18 mouse cellular contexts compared by ENCODE assay signal in genomic region chr15:77595961-77596360, GRCm38 (mm10). TPM values are rescaled to one million over a fixed set of nuclear protein-coding genes. Genes with fewer than 3 reads are reported as not detected.
DNase-seq lines count a peak whose midpoint lies in the region; ATAC-seq and TF ChIP-seq lines count a peak whose summit lies in the region.
"Had no signal": no experiment of that assay in that cellular context is flagged by ENCODE, and none has a peak within 500 bp of the region (broad histone marks: within the 10 kb centered on the region; RNA-seq: fewer than 3 reads in every experiment).

Gene Apol10b, minus strand, starts transcription at chr15:77596125.

- no peak for DNase-seq in heart, adult 2 months
- DNase-seq in A20 (ENCODE audit: low read depth, low spot score): peak; percentile 32
- no peak for DNase-seq in yolk sac, embryonic 10.5 days (ENCODE audit: low spot score)
- DNase-seq in embryo, embryonic 9.5 days (ENCODE audit: extremely low spot score): no peak
- DNase-seq: adrenal gland, postnatal 14 days; cerebellum, adult 2 months; kidney, adult 18-20 months; kidney, postnatal 25 days; liver, embryonic 13.5 days; midbrain, embryonic 14.5 days had no signal

- no peak for ATAC-seq in heart, embryonic 12.5 days (ENCODE audit: insufficient number of reproducible peaks, low FRiP score)
- ATAC-seq in activated CD4-positive, CD25-positive, alpha-beta regulatory T cell, adult 4 months: no peak

- TF ChIP-seq EP300 in heart, adult 2 months (IDR thresholded peaks at IDR 0.05; ENCODE audit: insufficient read depth, low read depth, low read length): no peak

- intact Hi-C loops in heart, adult 2 months (cut with DNase I): no loop called here

- WGBS in heart, adult 2 months: 29% methylated on average over 5 of the region's 5 CpGs
- WGBS in heart, embryonic 12.5 days: 55% methylated on average over 5 of the region's 5 CpGs
- WGBS in small intestine, adult 2 months: 14% methylated on average over 5 of the region's 5 CpGs

- H3K27ac ChIP-seq in heart, adult 2 months: peak within 1 kb of the TSS; percentile 64
- no peak within 1 kb of the TSS for H3K27ac ChIP-seq in heart, embryonic 12.5 days (ENCODE audit: poor library complexity, severe bottlenecking)
- H3K27ac ChIP-seq in brown adipose tissue, adult 24 weeks (replicated peaks; ENCODE audit: low read depth, low read length): peak within 1 kb of the TSS; percentile 99
- peak within 1 kb of the TSS; percentile 30; the same call in 1 of the 2 replicates for H3K27ac ChIP-seq in small intestine, adult 2 months (ENCODE audit: insufficient read depth, low read depth, low read length)
- H3K27ac ChIP-seq: embryonic facial prominence, embryonic 13.5 days; forebrain, embryonic 10.5 days; heart, embryonic 15.5 days; hindbrain, embryonic 13.5 days; liver, embryonic 13.5 days had no signal

- TF ChIP-seq POLR2A in heart, adult 2 months (IDR thresholded peaks at IDR 0.05; ENCODE audit: insufficient read depth, low read depth, low read length): no peak
- no peak for TF ChIP-seq POLR2A in small intestine, adult 2 months (IDR thresholded peaks at IDR 0.05; ENCODE audit: low read depth, low read length)

- H3K79me2 ChIP-seq in heart, adult 2 months (replicated peaks; ENCODE audit: control insufficient read depth, insufficient read depth, low read length): no peaks in the 10 kb centered on the region

- peaks cover 2% of the 10 kb centered on the region for H3K36me3 ChIP-seq in heart, adult 2 months (ENCODE audit: control insufficient read depth, insufficient read depth, low read length)
- H3K36me3 ChIP-seq in heart, embryonic 12.5 days: no peaks in the 10 kb centered on the region
- no peaks in the 10 kb centered on the region for H3K36me3 ChIP-seq in small intestine, adult 2 months (ENCODE audit: control insufficient read depth, insufficient read depth, low read length)
- H3K36me3 ChIP-seq: embryonic facial prominence, embryonic 13.5 days; forebrain, embryonic 10.5 days; heart, embryonic 15.5 days; hindbrain, embryonic 13.5 days; liver, embryonic 13.5 days had no signal

- no peaks in the 10 kb centered on the region for H3K27me3 ChIP-seq in heart, adult 2 months (ENCODE audit: control insufficient read depth, insufficient read depth, low read length)
- no peaks in the 10 kb centered on the region; the same call in 1 of the 2 replicates for H3K27me3 ChIP-seq in heart, embryonic 12.5 days (replicated peaks)
- no peaks in the 10 kb centered on the region for H3K27me3 ChIP-seq in small intestine, adult 2 months (ENCODE audit: control insufficient read depth, insufficient read depth, low read length)
- H3K27me3 ChIP-seq: embryonic facial prominence, embryonic 13.5 days; heart, embryonic 15.5 days; hindbrain, embryonic 13.5 days; liver, embryonic 13.5 days had no signal

- peak within 1 kb of the TSS; percentile 41; the same call in 1 of the 2 replicates for H3K9ac ChIP-seq in heart, adult 2 months (ENCODE audit: low read depth, low read length)
- H3K9ac ChIP-seq in heart, embryonic 12.5 days: no peak within 1 kb of the TSS
- H3K9ac ChIP-seq: embryonic facial prominence, embryonic 13.5 days; heart, embryonic 15.5 days; hindbrain, embryonic 13.5 days; liver, embryonic 13.5 days had no signal

- H3K4me3 ChIP-seq in heart, adult 2 months: no peak within 1 kb of the TSS
- no peak within 1 kb of the TSS for H3K4me3 ChIP-seq in heart, embryonic 12.5 days
- H3K4me3 ChIP-seq in brown adipose tissue, adult 24 weeks (ENCODE audit: insufficient read depth, low read depth, low read length): peak within 1 kb of the TSS; percentile 26
- no peak within 1 kb of the TSS for H3K4me3 ChIP-seq in small intestine, adult 2 months (ENCODE audit: low read depth, low read length)
- H3K4me3 ChIP-seq: embryonic facial prominence, embryonic 13.5 days; forebrain, embryonic 10.5 days; heart, embryonic 15.5 days; hindbrain, embryonic 13.5 days; liver, embryonic 13.5 days had no signal

- H3K9me3 ChIP-seq in heart, embryonic 12.5 days (replicated peaks): no peaks in the 10 kb centered on the region
- H3K9me3 ChIP-seq: embryonic facial prominence, embryonic 13.5 days; forebrain, embryonic 10.5 days; heart, embryonic 15.5 days; hindbrain, embryonic 13.5 days; liver, embryonic 13.5 days had no signal

- no peak for TF ChIP-seq CTCF in heart, adult 2 months (IDR thresholded peaks at IDR 0.05)
- TF ChIP-seq CTCF in small intestine, adult 2 months (IDR thresholded peaks at IDR 0.05; ENCODE audit: extremely low read depth, insufficient read length, insufficient replicate concordance, low read depth, low read length): no peak

- peaks cover 20% of the 10 kb centered on the region for H3K4me1 ChIP-seq in heart, adult 2 months (ENCODE audit: control insufficient read depth, insufficient read depth, low read length)
- H3K4me1 ChIP-seq in heart, embryonic 12.5 days (replicated peaks): peaks cover 4% of the 10 kb centered on the region; the same call in 1 of the 2 replicates
- H3K4me1 ChIP-seq in brown adipose tissue, adult 24 weeks (ENCODE audit: control insufficient read depth, insufficient read depth, insufficient read length, low read length): peaks cover 41% of the 10 kb centered on the region
- peaks cover 6% of the 10 kb centered on the region for H3K4me1 ChIP-seq in small intestine, adult 2 months (ENCODE audit: control insufficient read depth, insufficient read depth, insufficient read length, low read length)
- H3K4me1 ChIP-seq: embryonic facial prominence, embryonic 13.5 days; forebrain, embryonic 10.5 days; hindbrain, embryonic 13.5 days; liver, embryonic 13.5 days had no signal

- no peak within 1 kb of the TSS for H3K4me2 ChIP-seq in heart, embryonic 12.5 days
- H3K4me2 ChIP-seq: embryonic facial prominence, embryonic 13.5 days; heart, embryonic 15.5 days; hindbrain, embryonic 13.5 days; liver, embryonic 13.5 days had no signal

RNA-seq across cellular contexts. Expression of gene Apol10b, which starts in this region (rescaled TPM):
- 1 to 10 TPM; 1.3 to 3.0 TPM for total RNA-seq in heart, adult 2 months (2021)
- 1.9 and 2.8 TPM in 2 replicates for polyA plus RNA-seq in heart, adult 2 months (2012; rRNA removed)
- not detected in 2 replicates for polyA plus RNA-seq in heart, embryonic 12.5 days (2016; fragmentation: Nextera tagmentation; extraction: Ambion mirVana)
- polyA plus RNA-seq in brown adipose tissue, adult 24 weeks (2012; ENCODE audit: insufficient read depth, insufficient read length, missing spikeins): 1.9 and 4.3 TPM in 2 replicates
- polyA plus RNA-seq in small intestine, adult 2 months (2012; rRNA removed): 0.08 and 0.35 TPM in 2 replicates
- 1 to 10 TPM; 3.3 to 7.0 TPM for polyA plus RNA-seq in activated CD4-positive, CD25-positive, alpha-beta regulatory T cell, adult 4 months (2017; shearing (Covaris generic))
- polyA plus RNA-seq: embryonic facial prominence, embryonic 13.5 days; forebrain, embryonic 10.5 days; liver, embryonic 13.5 days had no signal
